Mouse (Mus musculus): Measurements from ENCODE around the gene Aamdc.

DNA sequence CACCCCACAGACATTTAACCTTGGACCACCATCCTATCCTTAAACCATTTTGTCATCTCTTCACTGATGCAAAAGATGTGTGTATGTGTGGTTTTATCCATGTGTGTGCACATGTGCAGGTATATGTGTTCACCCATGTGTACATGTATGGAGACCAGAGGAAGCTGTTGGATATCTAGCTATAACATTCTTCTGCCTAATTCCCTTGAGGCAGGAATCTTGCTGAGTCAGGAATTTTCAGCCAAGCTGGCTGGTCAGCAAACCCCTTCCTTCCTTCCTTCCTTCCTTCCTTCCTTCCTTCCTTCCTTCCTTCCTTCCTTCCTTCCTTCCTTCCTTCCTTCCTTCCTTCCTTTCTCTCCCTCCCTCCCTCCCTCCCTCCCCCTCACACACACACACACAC is 44.1 kb upstream of the Aamdc start:
- no peak for TF ChIP-seq POLR2A (IDR thresholded peaks at IDR 0.05; ENCODE audit: borderline replicate concordance, control insufficient read depth, low read depth, low read length)
- TF ChIP-seq CTCF (IDR thresholded peaks at IDR 0.05; ENCODE audit: control insufficient read depth, insufficient read depth, low read length) = no peak
